In the genomic region with DNA sequence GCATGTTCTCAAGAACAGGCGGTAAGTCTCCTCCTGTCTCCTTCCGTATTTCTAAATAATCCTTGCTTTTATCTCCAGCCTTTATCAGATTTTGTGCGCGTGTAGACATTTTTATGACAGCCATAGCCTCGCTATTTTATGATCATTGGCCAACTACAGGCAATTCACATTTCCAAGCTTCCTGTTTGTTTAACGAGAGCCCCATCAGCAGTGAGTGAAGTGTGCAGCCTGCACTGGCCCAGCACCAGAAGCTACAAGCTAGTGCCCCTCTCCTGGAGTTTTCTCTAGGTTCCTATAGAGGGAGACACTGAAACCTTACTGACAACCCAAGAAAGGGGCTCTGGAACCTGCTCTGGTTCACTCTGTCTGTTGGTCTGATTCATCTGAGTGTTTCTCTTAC, we compare ENCODE assay signal across 22 mouse cellular contexts. TPM values are rescaled to one million over a fixed set of nuclear protein-coding genes. Genes with fewer than 3 reads are reported as not detected.
DNase-seq lines count a peak whose midpoint lies in the region; TF ChIP-seq lines count a peak whose summit lies in the region.
"Had no signal": no experiment of that assay in that cellular context is flagged by ENCODE, and none has a peak within 500 bp of the region (broad histone marks: within the 10 kb centered on the region; RNA-seq: fewer than 3 reads in every experiment).

No protein-coding gene starts in this region.

- DNase-seq in kidney, adult 11 months: peak; percentile 35
- no peak for DNase-seq in kidney, adult 18-20 months
- peak; percentile 25 for DNase-seq in lung, postnatal 10 days
- DNase-seq in lung, adult 2 months: no peak
- DNase-seq in kidney, postnatal 14 days: peak; percentile 55
- no peak for DNase-seq in spleen, postnatal 10 days (ENCODE audit: low spot score in 2 of 2)
- no peak for DNase-seq in layer of hippocampus, postnatal 10 days (ENCODE audit: low spot score in 2 of 2)
- DNase-seq: adrenal gland, postnatal 14 days; cerebellum, adult 11 months; cerebellum, postnatal 10 days; gastrocnemius, postnatal 10 days; heart, adult 18-20 months; heart, postnatal 4 days; left cerebral cortex, postnatal 4 days; liver; midbrain, embryonic 14.5 days; thymus, postnatal 14 days had no signal

- 34% methylated on average over 6 of the region's 6 CpGs for WGBS in lung, adult 2 months

- H3K4me3 ChIP-seq in lung, adult 2 months (replicated peaks; ENCODE audit: extremely low read depth, low read depth, low read length): no peak overlapping the region
- H3K4me3 ChIP-seq: embryonic facial prominence, embryonic 12.5 days; erythroblast, embryonic 14.5 days; heart, embryonic 15.5 days; megakaryocyte, embryonic 14.5 days; myocyte had no signal

- TF ChIP-seq POLR2A in lung, adult 2 months (IDR thresholded peaks at IDR 0.05; ENCODE audit: borderline replicate concordance, extremely low read depth, low read depth, low read length): no peak

- no peaks in the 10 kb centered on the region for H3K4me1 ChIP-seq in lung, adult 2 months (ENCODE audit: control insufficient read depth, insufficient read depth, low read length)
- H3K4me1 ChIP-seq: embryonic facial prominence, embryonic 12.5 days; heart, embryonic 15.5 days had no signal

- no peak for TF ChIP-seq CTCF in lung, adult 2 months (IDR thresholded peaks at IDR 0.05; ENCODE audit: insufficient read depth, low read length)

RNA-seq across cellular contexts. Expression of a gene that starts 7.1 kb away (rescaled TPM):
- 11.3 and 12.7 TPM in 2 replicates for polyA plus RNA-seq in lung, adult 2 months (2012; rRNA removed)
- total RNA-seq in layer of hippocampus, postnatal 10 days (2021): 10 to 100 TPM; 87.3 to 96.3 TPM

Comparison
In these comparisons a context has a peak if more than half of its experiments do, and no peak if none do; other contexts are left out.
1. DNase-seq: peak in kidney, adult 11 months (single experiment), lung, postnatal 10 days (single experiment) and kidney, postnatal 14 days (single experiment); none in kidney, adult 18-20 months (single experiment), lung, adult 2 months (single experiment), spleen, postnatal 10 days (0 of 2) and layer of hippocampus, postnatal 10 days (0 of 2).